Mouse (Mus musculus): ENCODE measurements around the gene C1qtnf6. TPM values are rescaled to one million over a fixed set of nuclear protein-coding genes. Genes with fewer than 3 reads are reported as not detected.

The C1qtnf6 gene
- total and polyA plus RNA-seq, 3 experiments = 0.15 to 1.3 TPM; not detected in 1

DNA sequence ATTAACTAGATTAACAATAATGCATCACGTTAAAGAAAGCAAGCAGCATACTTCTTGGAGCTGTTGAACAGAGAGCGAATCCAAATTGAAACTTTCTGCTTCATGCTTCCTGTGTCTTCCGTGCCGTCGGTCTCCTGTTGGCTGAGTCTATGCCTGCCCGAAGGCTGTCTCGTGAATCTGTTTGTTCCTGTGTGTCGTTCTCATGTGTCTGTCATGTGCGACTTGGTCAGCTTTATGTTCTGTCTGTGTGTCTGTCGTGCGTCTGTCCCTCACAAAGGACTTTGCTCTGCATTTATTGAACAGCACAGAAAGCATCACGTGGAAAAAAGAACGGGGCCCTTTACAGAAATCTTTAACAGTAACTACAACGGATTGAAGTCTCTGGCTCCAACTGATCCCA lies 18.2 kb downstream of the C1qtnf6 start:
- Histone ChIP-seq H3K4me1 (ENCODE audit: control insufficient read depth in 1 of 2, insufficient read depth in 2 of 2, low read length in 2 of 2) (no peaks in the 10 kb centered on the region), H3K36me3 (ENCODE audit: control insufficient read depth in 1 of 2, insufficient read depth in 2 of 2, low read length in 2 of 2) (no peaks in the 10 kb centered on the region), H3K27me3 (ENCODE audit: control insufficient read depth in 1 of 2, insufficient read depth in 2 of 2, low read length in 2 of 2) (no peaks in the 10 kb centered on the region), H3K79me2 (ENCODE audit: control insufficient read depth, insufficient read depth, low read length, poor library complexity) (no peaks in the 10 kb centered on the region), H3K4me3 (ENCODE audit: control insufficient read depth in 1 of 2, insufficient read depth in 1 of 2, low read depth in 2 of 2, low read length in 2 of 2) (no peak overlapping the region), H3K9me3 (replicated peaks; ENCODE audit: insufficient read depth, low read length) (no peaks in the 10 kb centered on the region), H3K27ac (ENCODE audit: control insufficient read depth, low read depth, low read length) (no peak overlapping the region), H3K9ac (ENCODE audit: control insufficient read depth, low read depth, low read length, poor library complexity, severe bottlenecking) (no peak overlapping the region)
- no peak for DNase-seq (ENCODE audit: low read depth, low spot score)
- TF ChIP-seq CHD1 (IDR thresholded peaks at IDR 0.05; ENCODE audit: low read depth, low read length) (no peak), SIN3A (IDR thresholded peaks at IDR 0.05; ENCODE audit: low read length) (no peak), UBTF (IDR thresholded peaks at IDR 0.05; ENCODE audit: borderline replicate concordance, insufficient read depth, low read depth, low read length) (no peak), EP300 (IDR thresholded peaks at IDR 0.05; ENCODE audit: low read depth in 1 of 2, low read length in 2 of 2) (no peak), MYC (IDR thresholded peaks at IDR 0.05; ENCODE audit: low read depth, low read length) (no peak), TBP (IDR thresholded peaks at IDR 0.05; ENCODE audit: low read depth, low read length) (no peak), JUND (IDR thresholded peaks at IDR 0.05; ENCODE audit: low read depth, low read length) (no peak), MEF2A (IDR thresholded peaks at IDR 0.05; ENCODE audit: extremely low read depth, insufficient replicate concordance, low read depth, low read length, poor library complexity, severe bottlenecking) (no peak), ZC3H11A (IDR thresholded peaks at IDR 0.05; ENCODE audit: low read depth, low read length) (no peak), TAL1 (IDR thresholded peaks at IDR 0.05; ENCODE audit: low read length) (no peak), POLR2AphosphoS2 (IDR thresholded peaks at IDR 0.05; ENCODE audit: low read length) (no peak), USF1 (IDR thresholded peaks at IDR 0.05; ENCODE audit: low read depth, low read length) (no peak), TCF12 (IDR thresholded peaks at IDR 0.05; ENCODE audit: low read depth, low read length) (no peak), ETS1 (IDR thresholded peaks at IDR 0.05; ENCODE audit: low read depth, low read length) (no peak)

DNA sequence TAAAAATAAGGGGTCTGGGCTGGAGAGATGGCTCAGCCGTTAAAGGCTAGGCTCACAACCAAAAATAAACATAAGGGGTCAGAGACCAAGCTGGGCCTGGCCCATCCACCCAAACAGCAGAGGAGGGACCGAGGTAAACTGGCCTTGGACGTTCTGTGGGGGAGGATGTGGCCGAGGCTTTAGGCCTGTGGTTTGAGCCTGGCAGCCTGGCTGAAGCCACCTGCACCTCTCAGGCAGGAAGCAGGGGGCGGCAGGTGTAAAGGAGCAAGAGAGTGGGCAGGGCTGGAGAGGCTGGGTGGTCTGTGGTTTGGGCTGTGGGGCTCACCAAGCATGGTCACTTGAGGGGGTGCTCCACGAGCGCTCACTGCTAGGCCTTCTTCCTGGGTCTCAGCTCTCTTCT lies 19.3 kb downstream of the C1qtnf6 start:
- Histone ChIP-seq H3K4me3 (ENCODE audit: control insufficient read depth in 1 of 2, insufficient read depth in 1 of 2, low read depth in 2 of 2, low read length in 2 of 2) (no peak overlapping the region), H3K27me3 (ENCODE audit: control insufficient read depth in 1 of 2, insufficient read depth in 2 of 2, low read length in 2 of 2) (no peaks in the 10 kb centered on the region; a peak in 1 of 4 replicates), H3K9ac (ENCODE audit: control insufficient read depth, low read depth, low read length, poor library complexity, severe bottlenecking) (no peak overlapping the region), H3K27ac (ENCODE audit: control insufficient read depth, low read depth, low read length) (no peak overlapping the region), H3K36me3 (ENCODE audit: control insufficient read depth in 1 of 2, insufficient read depth in 2 of 2, low read length in 2 of 2) (no peaks in the 10 kb centered on the region), H3K79me2 (ENCODE audit: control insufficient read depth, insufficient read depth, low read length, poor library complexity) (no peaks in the 10 kb centered on the region), H3K4me1 (ENCODE audit: control insufficient read depth in 1 of 2, insufficient read depth in 2 of 2, low read length in 2 of 2) (no peaks in the 10 kb centered on the region), H3K9me3 (replicated peaks; ENCODE audit: insufficient read depth, low read length) (no peaks in the 10 kb centered on the region)
- TF ChIP-seq ZMIZ1 (IDR thresholded peaks at IDR 0.05; ENCODE audit: low read depth, low read length) (no peak), NRF1 (IDR thresholded peaks at IDR 0.05; ENCODE audit: insufficient read depth, low read depth, low read length, poor library complexity, severe bottlenecking) (no peak), TBP (IDR thresholded peaks at IDR 0.05; ENCODE audit: low read depth, low read length) (no peak), ELF1 (IDR thresholded peaks at IDR 0.05; ENCODE audit: low read depth, low read length) (no peak), RCOR1 (IDR thresholded peaks at IDR 0.05; ENCODE audit: low read depth, low read length) (no peak), MAX (IDR thresholded peaks at IDR 0.05; ENCODE audit: low read length) (no peak), ZNF384 (IDR thresholded peaks at IDR 0.05; ENCODE audit: low read depth, low read length) (no peak), UBTF (IDR thresholded peaks at IDR 0.05; ENCODE audit: borderline replicate concordance, insufficient read depth, low read depth, low read length) (no peak), TAL1 (IDR thresholded peaks at IDR 0.05; ENCODE audit: low read length) (no peak), RAD21 (IDR thresholded peaks at IDR 0.05; ENCODE audit: low read depth, low read length) (no peak), KAT2A (conservative IDR thresholded peaks at IDR 0.05; ENCODE audit: low read depth, low read length) (no peak), USF1 (IDR thresholded peaks at IDR 0.05; ENCODE audit: low read depth, low read length) (no peak), GATA1 (IDR thresholded peaks at IDR 0.05; ENCODE audit: low read depth, low read length) (no peak), SIN3A (IDR thresholded peaks at IDR 0.05; ENCODE audit: low read length) (no peak), POLR2A (IDR thresholded peaks at IDR 0.05; ENCODE audit: control insufficient read depth in 1 of 2, insufficient read depth in 1 of 2, low read depth in 1 of 2, low read length in 2 of 2, poor library complexity in 1 of 2) (no peak), E2F4 (IDR thresholded peaks at IDR 0.05; ENCODE audit: borderline replicate concordance, low read depth, low read length) (no peak), MYB (IDR thresholded peaks at IDR 0.05; ENCODE audit: low read depth, low read length) (no peak), GABPA (IDR thresholded peaks at IDR 0.05; ENCODE audit: low read depth, low read length) (no peak), JUND (IDR thresholded peaks at IDR 0.05; ENCODE audit: low read depth, low read length) (no peak), HCFC1 (IDR thresholded peaks at IDR 0.05; ENCODE audit: low read depth, low read length) (no peak)
- DNase-seq (ENCODE audit: low read depth, low spot score) = no peak

Measured in MEL (cell line).